Mouse (Mus musculus) spleen, postnatal 10 days (tissue): ENCODE results near the gene Tmc2.

ENCODE experiments used
- DNase-seq, 2 experiments: peaks; one replicate each; pipeline ENCODE4 v3.0.0; 2021 to 2022; ENCODE audit warnings: low spot score in 2 of 2

Tmc2 gene

DNA sequence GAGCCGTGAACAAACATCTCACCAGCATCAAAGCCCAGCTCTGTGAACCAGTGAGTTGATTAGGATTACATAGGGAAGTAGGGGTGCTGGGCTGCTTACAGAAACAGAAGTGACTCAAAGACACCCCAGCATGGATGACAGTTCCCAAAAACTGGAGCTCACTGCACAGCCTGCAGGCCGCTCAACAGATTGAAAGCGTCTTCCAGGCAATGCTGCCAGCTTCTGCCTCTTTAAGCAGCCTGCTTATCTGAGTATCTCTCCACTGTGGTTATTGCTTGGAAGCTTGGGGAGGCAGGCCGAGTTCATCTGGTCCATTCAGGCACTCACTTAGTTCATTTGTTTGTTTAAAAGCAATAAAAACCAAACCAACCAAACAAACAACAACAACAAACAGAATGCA is 61.8 kb downstream of the Tmc2 start:
- no peak for DNase-seq

DNA sequence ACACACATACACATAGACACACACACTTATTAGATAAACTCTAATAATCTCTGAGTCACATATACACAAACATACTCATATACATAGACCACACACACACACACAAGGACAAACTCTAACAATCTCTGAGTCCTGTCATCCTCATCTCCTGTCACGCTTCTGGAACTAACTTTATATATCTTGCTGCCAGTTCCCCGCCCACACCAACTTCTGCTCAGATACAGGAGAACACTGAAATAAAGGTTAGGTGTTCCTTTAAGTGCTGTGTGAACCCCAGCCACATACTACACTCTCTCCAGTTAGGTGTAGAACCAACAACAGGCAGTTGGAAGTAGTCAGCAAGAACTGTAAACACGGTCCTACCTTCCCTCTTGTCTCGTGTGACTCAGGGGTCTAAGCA is 65.8 kb downstream of the Tmc2 start:
- DNase-seq = no peak

DNA sequence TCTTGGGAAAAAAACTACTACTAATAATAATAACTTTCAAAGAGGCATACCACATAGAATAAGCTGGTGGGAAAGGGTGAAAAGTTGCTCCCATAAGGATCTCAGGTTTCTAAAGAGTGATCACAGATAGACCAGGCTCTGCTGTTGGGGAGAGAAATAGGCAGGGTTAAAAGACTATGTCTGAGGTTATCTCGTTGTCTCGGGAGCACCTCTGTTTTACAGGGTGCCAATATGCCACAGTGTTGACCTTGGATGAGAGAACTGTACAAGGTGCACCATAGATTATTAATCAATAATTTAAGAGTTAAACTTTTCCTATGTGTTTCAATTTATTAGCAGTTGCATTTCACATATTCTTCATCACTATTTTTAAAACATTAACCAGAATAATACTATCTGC is 66.9 kb downstream of the Tmc2 start:
- no peak for DNase-seq

DNA sequence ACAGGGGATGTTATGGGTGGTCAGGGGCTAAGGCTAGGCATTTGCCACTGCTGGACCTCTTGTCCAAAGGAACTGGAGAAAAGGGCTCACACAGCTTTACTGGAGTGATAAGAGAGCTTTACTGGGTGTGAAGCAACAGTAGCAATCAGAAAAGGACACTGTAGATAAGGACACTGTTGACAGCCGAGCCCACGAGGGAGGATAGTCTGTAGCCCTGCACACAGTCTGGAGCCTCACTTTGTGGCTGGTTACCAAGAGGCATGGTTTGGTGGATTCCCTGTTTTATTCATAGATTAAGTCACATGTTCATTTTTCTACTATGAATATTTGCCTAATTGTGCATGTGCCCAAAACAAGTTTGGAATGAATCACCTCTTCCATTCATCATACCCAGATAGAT is 67.4 kb downstream of the Tmc2 start:
- DNase-seq = no peak

DNA sequence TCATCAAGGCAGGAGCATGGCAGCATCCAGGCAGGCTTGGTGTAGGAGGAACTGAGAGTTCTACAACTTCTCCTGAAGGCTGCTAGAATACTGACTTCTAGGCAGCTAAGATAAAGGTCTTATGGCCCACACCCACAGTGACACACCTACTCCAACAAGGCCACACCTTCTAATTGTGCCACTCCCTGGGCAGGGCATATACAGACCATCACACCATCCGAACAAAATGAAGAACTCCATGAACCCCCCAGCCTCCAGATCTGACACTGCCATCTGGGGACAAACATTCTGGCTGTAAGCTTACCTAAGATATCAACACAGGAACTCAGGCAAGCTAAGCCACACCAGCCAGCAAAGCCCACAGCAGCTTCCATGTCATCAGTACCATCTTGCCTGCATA is 70.5 kb downstream of the Tmc2 start:
- DNase-seq = peak in 1 of 2 experiments; percentile 35

DNA sequence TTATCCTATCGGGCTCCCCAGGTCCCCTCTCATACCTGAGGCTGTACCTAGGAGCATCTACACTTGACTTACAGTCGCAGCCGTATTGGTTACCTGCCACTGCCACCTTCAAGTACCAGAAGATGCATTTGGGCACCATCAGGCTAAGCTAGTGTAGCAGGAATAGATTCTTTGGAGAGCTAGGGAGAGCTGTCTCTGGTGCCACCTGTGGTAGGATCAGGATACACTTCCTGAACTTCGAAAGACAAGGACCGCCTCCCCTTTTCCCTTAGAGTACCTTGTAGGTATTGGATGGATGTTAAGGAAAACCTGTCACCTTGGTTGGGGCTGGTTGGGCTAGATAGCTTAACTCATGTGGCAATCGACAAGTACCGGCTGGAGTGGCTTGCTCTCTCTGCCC is 73.1 kb downstream of the Tmc2 start:
- DNase-seq = no peak

DNA sequence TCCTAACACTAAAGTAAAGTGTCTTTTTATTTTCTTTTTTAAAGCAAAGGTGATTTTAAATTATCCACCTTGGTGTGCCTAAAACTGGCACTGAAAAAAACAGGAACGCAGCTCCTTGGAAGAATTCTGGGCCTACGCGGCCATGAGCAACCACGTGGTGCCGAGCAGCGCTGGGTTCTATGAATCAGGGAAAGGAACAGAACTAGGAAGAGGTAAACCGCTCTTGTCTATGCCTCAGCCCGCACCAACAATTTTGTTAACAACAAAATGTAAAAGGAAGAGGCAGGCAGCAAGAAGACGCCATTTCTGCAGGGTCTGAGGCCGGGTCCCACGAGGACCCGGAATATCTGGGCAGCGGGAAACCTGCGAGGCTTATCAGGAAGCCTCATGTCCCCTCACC is 78.7 kb downstream of the Tmc2 start:
- no peak for DNase-seq

DNA sequence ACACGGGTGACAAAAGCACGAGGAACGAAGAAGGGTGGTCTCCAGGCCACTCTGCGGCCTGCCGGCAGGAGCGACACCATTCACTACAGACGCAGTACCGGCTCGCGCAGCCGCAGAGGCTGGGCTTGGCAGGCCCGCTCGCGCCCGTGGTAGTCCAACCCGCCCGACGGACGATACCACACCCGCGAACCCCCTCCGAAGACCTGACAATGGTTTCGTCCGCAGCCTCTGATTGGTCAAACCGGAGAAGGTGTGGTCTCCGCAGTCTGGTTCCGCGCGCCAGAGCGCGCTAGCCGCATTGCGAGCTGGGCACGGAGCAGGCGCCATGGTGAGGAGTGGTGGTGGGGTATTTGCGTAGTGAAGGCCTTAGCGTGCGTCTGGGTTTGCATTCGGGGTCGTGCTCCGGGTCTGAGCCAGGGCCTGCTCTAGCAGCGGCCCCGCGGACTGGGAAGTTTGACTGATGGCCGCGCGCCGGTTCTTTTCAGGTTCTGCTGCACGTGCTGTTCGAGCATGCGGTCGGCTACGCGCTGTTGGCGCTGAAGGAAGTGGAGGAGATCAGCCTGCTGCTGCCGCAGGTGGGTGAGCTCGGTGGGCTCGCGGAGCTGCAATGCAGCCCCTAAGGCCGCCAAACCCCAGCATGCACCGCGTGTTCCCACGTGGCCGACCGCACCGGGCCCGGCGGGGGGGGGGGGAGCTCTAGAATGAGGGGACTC is 79.3 kb downstream of the Tmc2 start, which contains the start of gene Nop56:
Gene Nop56, plus strand, starts transcription at position 282 of the 713 bp plus-strand sequence.
- peak; percentile 98 for DNase-seq

DNA sequence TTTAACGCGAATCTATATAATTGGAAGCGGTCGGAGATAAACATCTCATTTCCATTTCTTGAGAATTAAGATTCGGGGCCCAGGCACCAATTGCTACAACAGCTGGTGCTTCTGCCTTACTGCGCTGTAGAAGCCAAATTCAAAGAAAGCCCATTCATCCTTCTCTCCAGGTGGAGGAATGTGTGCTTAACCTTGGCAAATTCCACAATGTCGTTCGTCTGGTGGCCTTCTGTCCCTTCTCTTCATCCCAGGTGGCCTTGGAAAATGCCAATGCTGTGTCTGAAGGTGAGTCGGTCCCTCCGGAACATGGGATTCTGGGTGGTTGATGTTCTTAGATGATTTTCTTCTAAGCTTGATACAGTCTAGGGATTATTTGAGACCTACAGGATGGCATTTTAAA is 79.9 kb downstream of the Tmc2 start:
- DNase-seq = no peak

DNA sequence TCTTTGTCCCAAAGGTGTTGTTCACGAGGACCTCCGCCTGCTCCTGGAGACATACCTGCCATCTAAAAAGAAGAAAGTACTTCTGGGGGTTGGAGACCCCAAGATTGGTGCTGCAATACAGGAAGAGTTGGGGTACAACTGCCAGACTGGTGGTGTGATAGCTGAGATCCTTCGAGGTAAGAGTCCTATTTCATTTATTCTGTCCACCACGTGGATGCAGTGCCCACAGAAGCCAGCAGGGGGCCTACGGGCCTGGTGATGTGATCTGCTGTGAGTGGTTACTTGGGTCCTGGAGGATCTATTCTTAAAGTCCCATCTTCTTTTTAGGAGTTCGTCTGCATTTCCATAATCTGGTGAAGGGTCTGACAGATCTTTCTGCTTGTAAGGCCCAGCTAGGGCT is 80.7 kb downstream of the Tmc2 start:
- DNase-seq = peak; percentile 70 to 87

DNA sequence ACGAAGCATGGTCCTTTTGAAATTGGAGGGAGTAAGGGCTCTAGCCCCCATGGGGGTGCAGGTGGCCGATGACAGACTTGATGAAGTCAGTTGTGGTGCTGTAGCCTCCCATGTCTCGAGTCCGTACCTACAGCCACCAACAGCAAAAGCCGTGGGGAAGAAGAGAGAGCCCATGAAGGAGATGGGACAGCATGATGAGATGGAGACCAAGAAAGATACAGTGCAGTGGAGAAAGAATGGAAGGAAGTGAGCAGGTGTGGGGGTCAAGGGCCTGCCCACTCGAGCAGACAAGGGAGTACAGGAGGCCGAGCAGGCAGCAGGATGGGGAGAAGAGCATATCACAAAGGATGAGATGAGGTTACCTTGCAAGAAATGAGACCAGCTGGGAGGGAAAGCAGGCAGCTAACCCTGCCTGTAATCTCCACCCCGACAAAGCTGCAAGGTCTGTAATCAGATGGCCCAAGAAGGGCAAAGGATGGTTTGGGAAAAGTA is 84.7 kb downstream of the Tmc2 start:
- no peak for DNase-seq

DNA sequence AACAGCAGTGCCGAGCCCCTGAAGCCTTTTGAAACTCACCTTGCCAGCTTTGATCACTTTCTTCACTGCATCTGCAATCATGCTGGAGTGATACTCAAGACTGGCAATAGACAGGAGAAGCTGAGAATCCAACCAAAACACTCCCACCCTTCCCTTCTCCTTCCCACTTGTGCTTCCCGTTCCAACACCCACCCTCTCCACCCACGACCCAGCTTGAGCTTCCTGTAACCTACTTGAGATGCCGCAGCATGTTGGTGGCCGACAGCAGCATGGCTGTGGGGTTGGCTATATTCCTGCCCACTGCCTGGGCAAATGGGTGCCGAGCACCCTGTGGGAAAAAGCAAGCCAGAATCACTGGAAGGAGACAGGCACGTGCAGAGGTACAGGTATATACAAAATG is 85.2 kb downstream of the Tmc2 start:
- DNase-seq = no peak

DNA sequence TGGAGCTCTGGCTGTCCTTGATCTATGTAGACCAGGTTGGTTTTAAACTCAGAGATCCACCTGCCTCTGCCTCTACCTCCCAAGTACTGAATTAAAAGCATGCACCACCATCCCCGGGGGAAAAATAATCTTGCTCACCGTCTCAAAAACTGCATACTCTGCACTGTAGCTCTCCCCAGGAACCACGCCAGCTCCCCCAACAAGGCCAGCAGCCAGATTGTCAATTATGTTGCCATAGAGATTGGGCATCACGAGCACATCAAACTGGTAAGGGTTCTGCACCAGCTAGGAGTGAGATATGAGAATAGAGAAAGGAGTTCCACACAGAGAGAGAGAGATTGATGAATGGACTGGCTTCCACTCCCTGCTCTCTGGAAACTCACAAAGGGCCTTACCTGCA is 85.8 kb downstream of the Tmc2 start:
- DNase-seq = no peak

DNA sequence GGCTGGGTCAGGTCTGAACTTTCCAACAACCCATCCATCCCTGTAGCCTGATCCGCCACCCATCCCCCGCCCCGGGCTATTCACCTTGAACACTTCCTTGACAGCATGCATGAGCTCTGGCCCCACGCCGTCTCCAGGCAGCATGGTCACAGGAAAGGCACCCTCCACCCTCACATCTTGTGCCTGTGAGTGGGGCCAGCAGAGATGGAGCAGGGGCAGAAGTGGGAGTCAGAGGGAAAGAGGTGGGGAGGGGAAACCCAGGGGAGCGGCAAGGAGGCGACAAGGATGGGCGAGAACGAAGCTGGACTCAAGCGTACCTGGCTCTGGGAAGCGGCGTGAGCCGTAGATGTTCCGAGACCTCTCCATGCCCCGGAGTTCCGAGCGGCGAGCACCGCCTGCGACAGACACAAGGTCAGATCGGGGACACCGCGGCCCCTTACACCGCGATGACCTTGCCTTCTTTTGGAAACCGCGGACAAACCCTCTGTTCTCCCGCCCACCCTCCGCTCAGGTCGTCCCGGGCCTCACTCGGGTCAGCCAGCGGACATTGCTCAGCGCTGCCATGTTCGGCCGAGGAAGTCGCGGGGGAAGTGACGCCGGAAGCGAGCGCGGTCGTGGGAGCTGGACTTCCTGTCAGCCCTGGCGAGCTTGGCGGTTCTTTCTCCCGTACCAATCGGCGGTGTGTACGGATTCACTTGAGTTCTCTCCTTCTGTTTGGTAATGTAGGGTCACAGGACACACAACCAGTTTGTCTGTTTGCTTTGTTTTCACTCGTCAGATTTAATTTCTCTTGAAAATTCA is 89.1 kb downstream of the Tmc2 start, which contains the start of gene Idh3b:
Gene Idh3b, minus strand, starts transcription at position 694 of the 801 bp plus-strand sequence.
- DNase-seq = peak; percentile 77 to 90

DNA sequence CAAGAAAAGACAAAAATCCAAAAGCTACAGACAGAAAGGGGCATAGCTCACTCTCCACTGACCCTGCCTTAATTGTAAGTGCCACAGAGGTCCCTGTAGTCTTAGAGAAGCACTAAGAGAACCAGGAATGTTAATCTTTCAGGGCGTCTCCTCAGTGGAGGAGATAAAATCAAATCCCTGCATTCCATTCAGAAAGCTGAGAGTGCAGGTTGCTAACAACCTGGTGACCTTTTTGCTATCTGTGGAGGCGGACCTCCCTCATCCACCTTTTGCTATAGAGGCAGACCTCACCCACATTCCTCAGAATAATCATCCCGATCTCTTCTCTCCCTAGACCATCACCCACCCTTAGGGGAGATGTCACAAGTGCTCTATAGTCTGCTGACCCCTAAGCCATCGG is 94.1 kb downstream of the Tmc2 start:
- DNase-seq = no peak

DNA sequence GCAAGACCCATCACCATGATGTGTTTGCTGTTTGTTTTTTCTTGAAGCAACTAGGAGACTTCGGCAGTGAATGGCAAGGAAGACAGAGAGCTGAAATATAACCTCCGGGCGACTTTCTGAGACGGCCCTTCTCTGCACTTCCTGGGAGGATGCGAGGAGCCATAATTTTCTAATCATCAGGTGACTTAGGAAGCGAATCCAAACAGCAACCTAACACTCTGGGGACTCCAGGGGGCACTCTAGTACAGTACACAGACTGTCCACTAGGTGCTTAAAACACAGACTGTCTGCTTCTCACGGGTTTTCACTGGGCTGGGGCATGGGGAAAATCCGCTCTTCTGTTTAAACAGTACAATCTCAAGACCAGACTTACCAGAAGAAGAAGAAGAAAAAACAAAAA is 96.4 kb downstream of the Tmc2 start:
- peak in 1 of 2 experiments; percentile 65 for DNase-seq

DNA sequence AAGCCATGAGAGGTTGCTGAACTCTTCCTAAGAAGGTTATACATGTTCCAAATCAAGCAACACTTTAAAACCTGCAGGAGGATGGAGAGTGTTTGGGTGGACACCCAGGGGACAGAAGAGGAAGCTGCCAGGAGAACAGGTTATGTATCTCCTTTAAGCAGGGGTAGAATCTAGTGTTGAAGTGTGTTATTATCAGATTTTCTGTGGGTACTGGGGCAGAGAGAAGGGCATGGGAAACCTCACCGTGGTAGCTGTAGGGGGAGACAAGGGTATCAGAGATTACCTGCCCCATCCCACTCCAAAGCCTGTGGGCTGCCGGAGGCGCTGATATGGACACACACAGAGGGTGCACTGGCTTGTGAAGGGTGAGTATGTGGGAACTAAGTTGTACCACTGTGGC is 98.0 kb downstream of the Tmc2 start:
- DNase-seq = no peak

DNA sequence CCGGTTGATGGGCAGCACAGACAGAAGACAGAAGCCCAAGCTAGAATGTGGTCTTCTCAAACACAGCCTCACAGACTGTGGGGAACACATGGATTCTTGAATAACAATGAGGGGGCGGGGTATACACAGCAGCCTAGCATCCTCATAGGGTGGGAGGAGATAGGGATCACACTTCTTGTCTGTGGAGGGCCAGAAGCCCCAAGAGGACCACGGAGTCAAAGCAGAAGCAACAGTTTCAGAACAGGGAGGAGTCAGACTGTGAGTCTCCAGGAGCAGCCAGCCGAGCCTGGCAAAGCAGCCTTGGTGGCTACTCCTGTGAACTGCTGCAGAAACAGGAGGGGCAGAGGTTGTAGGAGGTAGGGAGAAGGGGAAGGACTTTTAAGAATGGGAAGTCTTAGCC is 98.5 kb downstream of the Tmc2 start:
- DNase-seq = no peak

DNA sequence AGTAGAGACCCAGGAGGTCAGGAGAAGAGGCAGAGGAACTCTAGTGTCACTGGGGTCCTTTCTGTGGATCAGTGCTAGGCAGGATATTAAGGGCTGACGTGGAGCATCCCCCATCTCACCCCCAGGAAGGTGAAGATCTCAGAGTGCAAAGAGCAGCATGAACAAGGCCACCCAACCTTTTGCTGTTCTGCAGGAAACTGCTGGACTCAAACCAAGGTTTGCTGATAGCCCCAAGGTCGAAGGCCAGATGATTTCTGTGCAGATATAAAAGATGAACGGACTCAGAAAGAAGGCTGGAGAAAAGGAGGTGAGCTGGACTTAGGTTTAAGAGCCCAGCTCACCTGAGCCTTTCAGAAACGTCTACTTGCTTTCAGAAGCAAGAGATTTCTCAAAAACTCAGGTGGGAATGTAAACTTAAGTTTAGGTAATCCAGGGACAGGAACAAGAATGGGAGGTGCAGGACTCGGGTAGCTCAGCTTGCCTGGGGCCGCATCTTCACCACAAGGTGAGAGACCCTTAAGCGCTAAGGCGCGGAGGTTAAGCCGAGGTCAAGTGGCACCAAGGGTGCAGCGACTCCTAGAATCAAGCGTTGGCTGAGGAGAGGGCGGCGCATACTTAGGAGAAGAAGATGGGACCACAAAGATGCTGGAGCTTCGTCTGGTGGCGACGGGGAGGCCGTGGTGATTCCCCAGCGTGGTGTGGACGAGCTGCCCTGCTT is 99.4 kb downstream of the Tmc2 start:
- no peak for DNase-seq

DNA sequence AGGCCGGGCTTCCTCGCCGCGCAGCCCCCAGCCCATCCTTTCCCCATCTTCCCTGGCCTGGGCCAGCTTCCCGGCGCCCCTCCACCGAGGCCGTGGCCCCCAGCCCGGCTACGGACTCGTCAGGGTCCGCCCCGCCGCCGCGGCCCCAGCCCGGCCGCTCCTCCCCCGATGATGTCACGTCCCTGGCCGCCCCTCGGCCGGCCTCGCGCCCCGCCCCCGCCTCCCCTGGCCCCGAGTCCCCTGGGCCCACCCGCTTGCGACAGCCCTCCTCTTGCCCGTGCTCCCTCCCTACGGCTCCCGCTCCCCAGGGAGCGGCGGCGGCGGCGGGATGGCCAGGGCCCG is 99.9 kb downstream of the Tmc2 start, which contains the start of gene Ebf4:
Gene Ebf4, plus strand, starts transcription at position 234 of the 342 bp plus-strand sequence.
- no peak for DNase-seq

DNA sequence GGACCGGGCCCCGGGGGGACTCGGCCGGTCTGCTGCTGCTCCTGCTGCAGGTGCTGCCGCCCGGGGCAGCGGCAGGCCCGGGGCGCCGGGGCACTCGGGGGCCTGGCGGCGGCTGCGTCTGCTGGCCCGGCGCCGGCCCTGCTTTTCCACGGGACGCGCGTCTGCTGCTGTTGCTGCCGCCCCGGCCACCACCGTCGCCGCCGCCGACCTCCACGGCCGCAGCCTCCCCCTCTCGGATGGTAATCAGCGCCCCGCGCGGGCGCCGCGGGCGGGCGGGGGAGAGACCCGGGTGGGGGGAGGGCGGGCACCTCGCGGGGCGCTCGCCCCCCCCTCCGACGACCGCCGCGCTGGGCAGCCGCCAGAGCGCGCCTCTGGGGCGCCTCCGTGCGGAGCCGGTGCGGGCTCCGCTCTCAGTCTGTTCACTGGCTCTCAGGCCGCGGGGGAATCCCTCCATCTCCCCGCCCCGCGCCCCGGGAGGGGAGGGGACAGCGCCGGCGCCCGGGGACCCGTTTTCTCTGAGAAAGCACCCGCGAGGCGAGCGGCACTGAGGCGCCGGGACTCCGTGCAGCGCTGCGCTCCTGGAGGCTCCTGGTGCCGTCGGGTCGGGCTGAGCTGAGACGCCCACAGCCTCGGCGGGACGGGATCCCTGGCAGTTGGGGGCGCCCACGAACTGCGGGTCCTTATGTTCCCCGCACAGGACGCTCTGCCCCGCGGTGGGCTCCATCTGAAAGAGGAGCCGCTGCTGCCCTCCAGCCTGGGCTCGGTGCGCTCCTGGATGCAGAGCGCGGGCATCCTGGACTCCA is 100.5 kb downstream of the Tmc2 start:
- DNase-seq = peak in 1 of 2 experiments; percentile 33
